Mouse (Mus musculus): ENCODE results near the gene Lamtor2.
A peak's percentile ranks its signal among the peaks of the same experiment; 100 is the strongest.

Lamtor2 gene

GRCm38 (mm10) chr3:88567892-88568291 lies 15.0 kb upstream of the Lamtor2 start:
- DNase-seq (ENCODE audit: low spot score) = no peak

GRCm38 (mm10) chr3:88566536-88567061 lies 13.7 kb upstream of the Lamtor2 start:
- DNase-seq (ENCODE audit: low spot score) = no peak

- no peak for DNase-seq (ENCODE audit: low spot score)
Observed at GRCm38 (mm10) chr3:88566116-88566515, 13.2 kb upstream of the Lamtor2 start.

- DNase-seq (ENCODE audit: low spot score) = no peak
Observed at GRCm38 (mm10) chr3:88563966-88564365, 11.1 kb upstream of the Lamtor2 start.

- no peak for DNase-seq (ENCODE audit: low spot score)
Observed at GRCm38 (mm10) chr3:88563442-88563841, 10.6 kb upstream of the Lamtor2 start.

GRCm38 (mm10) chr3:88561989-88562388 lies 9.1 kb upstream of the Lamtor2 start:
- no peak for DNase-seq (ENCODE audit: low spot score)

GRCm38 (mm10) chr3:88559596-88559995 lies 6.7 kb upstream of the Lamtor2 start:
- no peak for DNase-seq (ENCODE audit: low spot score)

- no peak for DNase-seq (ENCODE audit: low spot score)
Observed at GRCm38 (mm10) chr3:88556616-88557015, 3.7 kb upstream of the Lamtor2 start.

GRCm38 (mm10) chr3:88555731-88556130 lies 2.9 kb upstream of the Lamtor2 start:
- DNase-seq (ENCODE audit: low spot score) = no peak

GRCm38 (mm10) chr3:88555069-88555605 lies 2.3 kb upstream of the Lamtor2 start:
- no peak for DNase-seq (ENCODE audit: low spot score)

GRCm38 (mm10) chr3:88553880-88554586 lies 1.2 kb upstream of the Lamtor2 start:
- DNase-seq (ENCODE audit: low spot score) = no peak

GRCm38 (mm10) chr3:88553525-88553879 lies 628 bp upstream of the Lamtor2 start, which contains the start of gene Ubqln4:
Ubqln4 (plus strand) TSS chr3:88553758.
- DNase-seq (ENCODE audit: low spot score) = peak; percentile 96

GRCm38 (mm10) chr3:88552082-88552645 lies 710 bp downstream of the Lamtor2 start:
- no peak for DNase-seq (ENCODE audit: low spot score)

- DNase-seq (ENCODE audit: low spot score) = no peak
Observed at GRCm38 (mm10) chr3:88551586-88551985, 1.3 kb downstream of the Lamtor2 start.

- DNase-seq (ENCODE audit: low spot score) = no peak
Observed at GRCm38 (mm10) chr3:88548180-88548917, 4.5 kb downstream of the Lamtor2 start, which contains the start of gene Rab25. Rab25 (minus strand) TSS chr3:88548300.

GRCm38 (mm10) chr3:88546674-88547418 lies 6.0 kb downstream of the Lamtor2 start:
- no peak for DNase-seq (ENCODE audit: low spot score)

GRCm38 (mm10) chr3:88544955-88545591 lies 7.8 kb downstream of the Lamtor2 start:
- no peak for DNase-seq (ENCODE audit: low spot score)

- DNase-seq (ENCODE audit: low spot score) = no peak
Observed at GRCm38 (mm10) chr3:88544514-88544913, 8.4 kb downstream of the Lamtor2 start.

- DNase-seq (ENCODE audit: low spot score) = no peak
Observed at GRCm38 (mm10) chr3:88543651-88544410, 9.0 kb downstream of the Lamtor2 start.

GRCm38 (mm10) chr3:88543174-88543573 lies 9.7 kb downstream of the Lamtor2 start:
- DNase-seq (ENCODE audit: low spot score) = no peak

- DNase-seq (ENCODE audit: low spot score) = no peak
Observed at GRCm38 (mm10) chr3:88542486-88542885, 10.4 kb downstream of the Lamtor2 start.
